In the genomic region with DNA sequence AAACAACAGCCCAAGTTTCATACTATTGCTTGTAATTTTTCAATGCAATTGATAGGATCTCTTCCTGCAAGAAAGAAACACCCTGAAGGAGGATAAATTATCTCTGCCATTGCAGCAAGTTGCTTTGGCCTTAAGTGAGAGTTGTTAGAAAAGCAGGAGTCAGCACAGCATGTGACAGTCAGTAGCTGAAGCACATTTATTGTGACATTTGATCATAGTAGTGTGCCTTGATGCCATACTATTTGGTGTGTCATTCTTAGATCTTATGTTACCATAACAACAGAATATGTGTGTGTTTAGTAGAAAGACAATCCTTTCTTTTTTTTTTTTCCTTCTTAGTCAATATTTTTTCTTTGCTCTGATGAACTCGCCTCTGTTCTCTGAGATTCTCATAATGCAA, we compare ENCODE assay signal across 14 mouse cellular contexts.
"Had no signal": no experiment of that assay in that cellular context is flagged by ENCODE, and none has a peak within 500 bp of the region (broad histone marks: within the 10 kb centered on the region; RNA-seq: fewer than 3 reads in every experiment).

No protein-coding gene starts in this region.

- H3K27ac ChIP-seq: liver, embryonic 12.5 days; liver, embryonic 14.5 days; midbrain, embryonic 12.5 days; neural tube, embryonic 12.5 days; stomach, embryonic 15.5 days; stomach, postnatal 0 days had no signal

- H3K9me3 ChIP-seq: liver, embryonic 12.5 days; midbrain, embryonic 12.5 days; neural tube, embryonic 12.5 days; stomach, embryonic 15.5 days had no signal

- H3K4me2 ChIP-seq: liver, embryonic 12.5 days; lung, embryonic 14.5 days; midbrain, embryonic 12.5 days; neural tube, embryonic 12.5 days; stomach, embryonic 15.5 days had no signal

- H3K4me3 ChIP-seq: liver, embryonic 12.5 days; midbrain, embryonic 12.5 days; neural tube, embryonic 12.5 days; stomach, embryonic 15.5 days had no signal

- H3K36me3 ChIP-seq: liver, embryonic 12.5 days; midbrain, embryonic 12.5 days; neural tube, embryonic 12.5 days; stomach, embryonic 15.5 days had no signal

- H3K4me1 ChIP-seq: liver, embryonic 12.5 days; midbrain, embryonic 12.5 days; neural tube, embryonic 12.5 days; stomach, embryonic 15.5 days had no signal

- DNase-seq: lung, adult 18-20 months; lung, embryonic 14.5 days; lung, postnatal 10 days; lung, postnatal 4 days; right cerebral cortex, postnatal 14 days; thymus, adult 2 months; thymus, postnatal 14 days; thymus, postnatal 36 days had no signal

- H3K27me3 ChIP-seq: liver, embryonic 12.5 days; midbrain, embryonic 12.5 days; neural tube, embryonic 12.5 days; stomach, embryonic 15.5 days had no signal

- H3K9ac ChIP-seq: liver, embryonic 12.5 days; liver, embryonic 14.5 days; lung, embryonic 14.5 days; midbrain, embryonic 12.5 days; neural tube, embryonic 12.5 days; stomach, embryonic 15.5 days had no signal

- ATAC-seq: liver, embryonic 12.5 days had no signal
